Mouse (Mus musculus): Measurements from ENCODE around the gene Rab17. TPM values are rescaled to one million over a fixed set of nuclear protein-coding genes. Genes with fewer than 3 reads are reported as not detected.

Rab17 gene
- polyA plus RNA-seq (2012; rRNA removed): 0.09 and 0.74 TPM in 2 replicates

DNA sequence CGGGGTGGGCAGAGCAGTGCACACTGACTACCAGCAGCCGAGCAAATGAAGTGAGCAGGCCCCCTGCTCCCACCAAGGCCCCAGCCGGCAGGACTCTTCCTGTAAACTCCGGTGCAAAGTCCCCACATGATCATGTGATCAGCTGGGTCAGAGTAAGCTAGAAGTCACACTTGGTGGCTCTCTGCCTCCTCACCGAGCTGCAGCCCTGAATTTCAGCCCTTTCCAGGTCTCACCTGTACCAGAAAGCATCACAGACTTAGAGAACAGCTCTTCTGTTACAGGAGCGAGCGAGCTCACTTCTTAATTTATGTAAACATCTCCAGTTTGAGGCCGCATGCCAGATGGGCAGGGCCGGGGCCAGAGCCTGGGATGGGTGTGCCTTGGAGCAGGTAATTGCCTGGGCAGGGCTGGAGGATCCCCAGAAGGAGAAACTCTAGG lies at the start of gene Rab17:
Rab17 (minus strand) TSS at position 315 of the 438 bp plus-strand sequence.
- TF ChIP-seq CTCF (IDR thresholded peaks at IDR 0.05; ENCODE audit: extremely low read depth, insufficient read depth, insufficient read length, insufficient replicate concordance) (no peak), POLR2A (IDR thresholded peaks at IDR 0.05; ENCODE audit: low read depth, low read length) (no peak)
- Histone ChIP-seq H3K4me1 (ENCODE audit: control insufficient read depth, insufficient read depth, insufficient read length) (no peaks in the 10 kb centered on the region), H3K4me3 (ENCODE audit: extremely low read depth, insufficient read depth, insufficient read length) (no peak within 1 kb of the TSS), H3K27ac (ENCODE audit: insufficient read depth, low read length) (no peak within 1 kb of the TSS), H3K36me3 (ENCODE audit: control insufficient read depth, insufficient read depth, low read length) (no peaks in the 10 kb centered on the region), H3K27me3 (ENCODE audit: control insufficient read depth, insufficient read depth, low read length) (no peaks in the 10 kb centered on the region)
- no peak for DNase-seq (ENCODE audit: low read depth in 1 of 2, low spot score in 2 of 2)
- WGBS: 45% methylated on average over 9 of the region's 9 CpGs

DNA sequence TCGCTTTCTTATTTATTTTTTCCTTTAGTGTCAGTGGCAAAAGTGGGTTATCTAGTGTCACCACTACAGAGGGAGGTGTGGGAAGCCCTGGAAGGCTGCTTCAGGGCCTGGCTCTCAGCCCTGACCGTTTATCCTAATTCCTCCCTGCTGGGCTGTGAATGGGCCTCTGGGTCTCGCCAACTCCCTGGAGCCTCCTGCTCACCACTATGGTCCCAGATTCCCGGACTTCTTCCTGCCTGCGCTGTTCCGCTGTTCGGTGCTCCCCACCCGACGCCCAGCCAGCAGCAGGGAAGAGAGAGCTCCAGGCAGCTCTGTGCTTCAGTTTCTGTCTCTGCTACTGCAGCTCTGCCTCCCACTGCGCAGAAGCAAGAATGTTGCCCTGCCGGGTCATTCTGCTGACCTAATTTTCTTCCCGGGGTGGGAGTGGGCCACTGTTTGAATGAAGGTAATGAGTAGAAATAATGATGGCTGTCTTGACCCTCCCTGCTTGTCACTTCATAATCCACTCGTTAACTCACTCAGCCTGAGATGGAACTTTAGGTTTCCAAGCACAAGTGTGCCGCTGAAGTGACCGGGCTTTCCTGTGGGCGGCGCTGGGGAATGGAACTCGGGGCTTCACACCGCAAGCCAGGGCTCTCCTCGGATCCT lies 47.8 kb upstream of the Rab17 start:
- no peak for DNase-seq (ENCODE audit: low read depth in 1 of 2, low spot score in 2 of 2)
- no peaks in the 10 kb centered on the region for H3K27me3 ChIP-seq (ENCODE audit: control insufficient read depth, insufficient read depth, low read length)
- H3K27ac ChIP-seq (ENCODE audit: insufficient read depth, low read length): peak overlapping the region; percentile 41; the same call in 1 of the 2 replicates
- no peak overlapping the region for H3K4me3 ChIP-seq (ENCODE audit: extremely low read depth, insufficient read depth, insufficient read length)
- no peaks in the 10 kb centered on the region for H3K4me1 ChIP-seq (ENCODE audit: control insufficient read depth, insufficient read depth, insufficient read length)
- TF ChIP-seq CTCF (IDR thresholded peaks at IDR 0.05; ENCODE audit: extremely low read depth, insufficient read depth, insufficient read length, insufficient replicate concordance): no peak
- TF ChIP-seq POLR2A (IDR thresholded peaks at IDR 0.05; ENCODE audit: low read depth, low read length): no peak
- no peaks in the 10 kb centered on the region for H3K36me3 ChIP-seq (ENCODE audit: control insufficient read depth, insufficient read depth, low read length)
- WGBS: 67% methylated on average over 20 of the region's 20 CpGs

DNA sequence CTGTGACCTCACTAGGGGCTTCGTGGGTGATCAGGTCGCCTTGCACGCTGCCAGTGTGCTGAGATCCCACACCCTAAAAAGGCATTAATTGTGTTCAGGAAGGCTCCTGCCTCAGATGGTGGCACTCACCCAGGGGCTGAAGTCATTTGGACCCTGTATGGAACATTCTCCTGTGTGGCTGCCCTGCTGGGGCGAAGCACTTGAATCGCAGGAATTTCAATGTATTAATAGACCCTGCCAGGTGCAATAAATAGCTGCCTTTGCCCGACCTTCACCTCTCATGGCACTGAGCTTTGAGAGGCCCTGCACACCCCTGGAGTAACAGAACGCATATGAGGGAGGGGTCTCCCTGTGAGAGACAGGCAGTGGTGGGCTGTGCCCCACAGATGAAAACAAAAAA lies 46.1 kb upstream of the Rab17 start:
- TF ChIP-seq CTCF (IDR thresholded peaks at IDR 0.05; ENCODE audit: extremely low read depth, insufficient read depth, insufficient read length, insufficient replicate concordance) (no peak), POLR2A (IDR thresholded peaks at IDR 0.05; ENCODE audit: low read depth, low read length) (no peak)
- DNase-seq (ENCODE audit: low read depth in 1 of 2, low spot score in 2 of 2): peak in 1 of 2 experiments; percentile 1
- WGBS: 94% methylated on average over 7 of the region's 7 CpGs
- no peak overlapping the region for H3K4me3 ChIP-seq (ENCODE audit: extremely low read depth, insufficient read depth, insufficient read length)
- H3K27ac ChIP-seq (ENCODE audit: insufficient read depth, low read length): no peak overlapping the region
- H3K36me3 ChIP-seq (ENCODE audit: control insufficient read depth, insufficient read depth, low read length): no peaks in the 10 kb centered on the region
- no peaks in the 10 kb centered on the region for H3K4me1 ChIP-seq (ENCODE audit: control insufficient read depth, insufficient read depth, insufficient read length)
- no peaks in the 10 kb centered on the region for H3K27me3 ChIP-seq (ENCODE audit: control insufficient read depth, insufficient read depth, low read length)

DNA sequence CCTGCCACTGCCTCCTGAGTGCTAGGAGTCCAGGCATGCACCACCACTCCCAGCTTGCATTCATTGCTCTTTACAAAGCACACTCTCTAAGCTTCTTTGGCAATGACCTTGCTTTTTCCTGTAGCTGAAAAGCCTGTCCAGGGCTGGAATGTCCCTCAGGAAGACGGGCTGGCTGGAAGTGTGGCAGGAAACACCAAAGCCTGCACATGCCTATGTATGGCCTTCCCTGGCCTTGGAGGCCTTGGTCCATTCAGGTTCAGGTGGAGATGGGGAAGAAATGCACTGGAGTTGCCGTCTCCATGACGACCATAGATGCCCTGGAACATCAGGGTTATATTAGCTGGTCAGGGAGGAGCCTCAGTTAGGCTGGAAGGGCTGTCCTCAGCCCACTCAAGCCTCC lies 44.3 kb upstream of the Rab17 start:
- Histone ChIP-seq H3K4me3 (ENCODE audit: extremely low read depth, insufficient read depth, insufficient read length) (no peak overlapping the region), H3K4me1 (ENCODE audit: control insufficient read depth, insufficient read depth, insufficient read length) (no peaks in the 10 kb centered on the region; the same call in 1 of the 2 replicates)
- DNase-seq (ENCODE audit: low read depth in 1 of 2, low spot score in 2 of 2): no peak

GRCm38 (mm10) chr1:91011336-91011735 lies 41.9 kb upstream of the Rab17 start:
- no peak for TF ChIP-seq CTCF (IDR thresholded peaks at IDR 0.05; ENCODE audit: extremely low read depth, insufficient read depth, insufficient read length, insufficient replicate concordance)
- TF ChIP-seq POLR2A (IDR thresholded peaks at IDR 0.05; ENCODE audit: low read depth, low read length): no peak
- DNase-seq (ENCODE audit: low read depth in 1 of 2, low spot score in 2 of 2): no peak
- Histone ChIP-seq H3K4me3 (ENCODE audit: extremely low read depth, insufficient read depth, insufficient read length) (no peak overlapping the region), H3K27ac (ENCODE audit: insufficient read depth, low read length) (no peak overlapping the region), H3K36me3 (ENCODE audit: control insufficient read depth, insufficient read depth, low read length) (no peaks in the 10 kb centered on the region), H3K27me3 (ENCODE audit: control insufficient read depth, insufficient read depth, low read length) (no peaks in the 10 kb centered on the region), H3K4me1 (ENCODE audit: control insufficient read depth, insufficient read depth, insufficient read length) (no peaks in the 10 kb centered on the region; the same call in 1 of the 2 replicates)
- 95% methylated on average over 3 of the region's 3 CpGs for WGBS

More for the DNA sequence above, 44.3 kb upstream of the Rab17 start:
- H3K36me3 ChIP-seq (ENCODE audit: control insufficient read depth, insufficient read depth, low read length): no peaks in the 10 kb centered on the region
- 89% methylated on average over 3 of the region's 3 CpGs for WGBS
- no peaks in the 10 kb centered on the region for H3K27me3 ChIP-seq (ENCODE audit: control insufficient read depth, insufficient read depth, low read length)
- TF ChIP-seq CTCF (IDR thresholded peaks at IDR 0.05; ENCODE audit: extremely low read depth, insufficient read depth, insufficient read length, insufficient replicate concordance): no peak
- H3K27ac ChIP-seq (ENCODE audit: insufficient read depth, low read length): no peak overlapping the region

DNA sequence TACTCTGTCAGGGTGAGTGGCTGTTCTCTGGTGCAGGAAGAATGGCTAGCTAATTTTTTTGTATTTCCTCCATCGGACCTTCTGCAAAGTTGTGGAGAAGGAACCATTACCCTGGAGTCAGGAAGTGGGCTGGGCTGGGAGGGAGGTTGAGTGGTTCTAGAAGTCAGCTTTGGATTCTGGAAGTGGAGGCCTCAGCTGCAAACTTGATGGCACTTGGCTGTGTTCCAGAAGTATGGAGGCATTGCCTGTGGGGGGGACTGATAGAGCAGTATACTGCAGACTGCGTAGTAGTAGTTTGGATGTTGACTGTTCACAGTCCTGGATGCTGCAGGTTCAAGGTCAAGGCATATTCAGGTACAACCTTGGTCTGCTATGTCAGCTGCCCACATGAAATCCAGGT lies 41.3 kb upstream of the Rab17 start:
- H3K27ac ChIP-seq (ENCODE audit: insufficient read depth, low read length): no peak overlapping the region
- no peak for DNase-seq (ENCODE audit: low read depth in 1 of 2, low spot score in 2 of 2)
- H3K4me1 ChIP-seq (ENCODE audit: control insufficient read depth, insufficient read depth, insufficient read length): no peaks in the 10 kb centered on the region; the same call in 1 of the 2 replicates
- TF ChIP-seq CTCF (IDR thresholded peaks at IDR 0.05; ENCODE audit: extremely low read depth, insufficient read depth, insufficient read length, insufficient replicate concordance) (no peak), POLR2A (IDR thresholded peaks at IDR 0.05; ENCODE audit: low read depth, low read length) (no peak)
- no peak overlapping the region for H3K4me3 ChIP-seq (ENCODE audit: extremely low read depth, insufficient read depth, insufficient read length)
- 62% methylated on average over 2 of the region's 2 CpGs for WGBS
- no peaks in the 10 kb centered on the region for H3K27me3 ChIP-seq (ENCODE audit: control insufficient read depth, insufficient read depth, low read length)
- no peaks in the 10 kb centered on the region for H3K36me3 ChIP-seq (ENCODE audit: control insufficient read depth, insufficient read depth, low read length)

- Histone ChIP-seq H3K36me3 (ENCODE audit: control insufficient read depth, insufficient read depth, low read length) (no peaks in the 10 kb centered on the region), H3K27me3 (ENCODE audit: control insufficient read depth, insufficient read depth, low read length) (no peaks in the 10 kb centered on the region), H3K4me1 (ENCODE audit: control insufficient read depth, insufficient read depth, insufficient read length) (no peaks in the 10 kb centered on the region; the same call in 1 of the 2 replicates), H3K27ac (ENCODE audit: insufficient read depth, low read length) (no peak overlapping the region), H3K4me3 (ENCODE audit: extremely low read depth, insufficient read depth, insufficient read length) (no peak overlapping the region)
- DNase-seq (ENCODE audit: low read depth in 1 of 2, low spot score in 2 of 2): no peak
- 41% methylated on average over 7 of the region's 7 CpGs for WGBS
- TF ChIP-seq CTCF (IDR thresholded peaks at IDR 0.05; ENCODE audit: extremely low read depth, insufficient read depth, insufficient read length, insufficient replicate concordance): no peak
- TF ChIP-seq POLR2A (IDR thresholded peaks at IDR 0.05; ENCODE audit: low read depth, low read length): no peak
These were observed 40.8 kb upstream of the Rab17 start for GRCm38 (mm10) chr1:91010216-91010615.
